Mouse (Mus musculus): ENCODE data around the gene Tas2r107. TPM values are rescaled to one million over a fixed set of nuclear protein-coding genes. Genes with fewer than 3 reads are reported as not detected.
"Not testable (repeated sequence)": the region's sequence is repeated elsewhere in the genome, so short reads cannot be mapped to it uniquely, and the experiment has no call there.

Gene Tas2r107
- not detected for polyA plus RNA-seq (2012; fragmentation: generic; extraction: Trizol)
- long read RNA-seq, experiment 1: 0 reads
- long read RNA-seq, experiment 2: 0 reads

DNA sequence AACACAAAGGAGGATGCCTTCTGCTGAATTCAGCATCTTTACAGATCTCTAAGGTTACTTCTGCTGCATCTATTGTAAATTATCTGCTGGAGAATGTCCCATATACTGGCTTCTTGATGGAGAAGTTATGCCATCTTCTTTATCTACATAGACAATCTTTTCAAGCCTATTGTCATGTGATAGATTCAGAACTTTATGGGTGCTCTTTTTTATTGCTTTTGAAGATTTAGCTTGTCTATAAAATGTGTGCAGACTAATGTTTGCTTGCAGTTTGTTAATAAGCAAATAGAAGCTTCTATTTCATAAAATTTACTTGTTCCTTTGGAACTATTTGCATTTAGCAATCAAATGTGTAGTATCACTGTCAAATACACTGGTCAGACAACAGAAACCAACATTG lies at the start of gene Tas2r107:
Gene Tas2r107, minus strand, starts transcription at position 101 of the 400 bp plus-strand sequence.
- no peak within 1 kb of the TSS for H3K4me3 ChIP-seq (ENCODE audit: insufficient read depth, poor library complexity, severe bottlenecking)
- TF ChIP-seq USF1 (IDR thresholded peaks at IDR 0.05; ENCODE audit: low read depth) (no peak), MYOD1 (IDR thresholded peaks at IDR 0.05; ENCODE audit: control insufficient read depth, insufficient read length, low read depth) (no peak), CTCF (IDR thresholded peaks at IDR 0.05; ENCODE audit: control insufficient read depth, insufficient read depth, insufficient read length) (no peak), FOSL1 (IDR thresholded peaks at IDR 0.05; ENCODE audit: insufficient read depth, low read length, poor library complexity, severe bottlenecking) (no peak), MYOG (IDR thresholded peaks at IDR 0.05; ENCODE audit: control insufficient read depth, extremely low read depth, insufficient read length) (no peak), MAX (IDR thresholded peaks at IDR 0.05) (no peak), CEBPB (IDR thresholded peaks at IDR 0.05; ENCODE audit: low read depth) (no peak)
- H3K36me3 ChIP-seq (ENCODE audit: control insufficient read depth, insufficient read depth): no peaks in the 10 kb centered on the region
- no peaks in the 10 kb centered on the region for H3K79me2 ChIP-seq (ENCODE audit: control insufficient read depth, insufficient read depth)
- H3ac ChIP-seq (ENCODE audit: control insufficient read depth, insufficient read length, low read depth): no peak within 1 kb of the TSS
- no peaks in the 10 kb centered on the region for H3K27me3 ChIP-seq (ENCODE audit: control insufficient read depth, insufficient read depth, insufficient read length)
- no peaks in the 10 kb centered on the region for H3K79me3 ChIP-seq (ENCODE audit: low read depth)

DNA sequence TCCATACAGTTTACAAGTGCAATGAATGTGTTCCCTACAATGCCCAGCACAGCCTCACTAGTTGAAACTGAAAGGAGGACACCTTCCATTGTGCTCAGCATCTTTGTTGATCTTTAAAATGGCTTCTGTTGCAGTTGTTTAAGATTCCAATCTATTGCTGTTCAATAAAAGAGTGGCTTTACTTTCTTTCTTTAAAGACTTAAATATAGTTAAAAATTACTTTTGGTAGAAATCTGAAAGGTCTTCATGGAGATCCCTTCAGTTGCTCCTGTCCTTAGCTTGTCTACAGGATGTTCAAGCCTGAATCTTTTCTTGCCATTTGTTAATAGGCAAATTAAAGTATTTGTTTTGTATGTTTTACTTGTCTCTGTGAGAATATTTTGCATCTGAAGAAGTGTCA lies 30.0 kb upstream of the Tas2r107 start, which contains the start of gene Tas2r114:
Gene Tas2r114, minus strand, starts transcription at position 101 of the 400 bp plus-strand sequence.
- no peaks in the 10 kb centered on the region for H3K79me2 ChIP-seq (ENCODE audit: control insufficient read depth, insufficient read depth)
- no peak for TF ChIP-seq MYOD1 (IDR thresholded peaks at IDR 0.05; ENCODE audit: control insufficient read depth, insufficient read length, low read depth)
- TF ChIP-seq MYOG (IDR thresholded peaks at IDR 0.05; ENCODE audit: control insufficient read depth, extremely low read depth, insufficient read length): no peak
- H3K27me3 ChIP-seq (ENCODE audit: control insufficient read depth, insufficient read depth, insufficient read length): no peaks in the 10 kb centered on the region
- no peaks in the 10 kb centered on the region for H3K79me3 ChIP-seq (ENCODE audit: low read depth)
- no peak within 1 kb of the TSS for H3ac ChIP-seq (ENCODE audit: control insufficient read depth, insufficient read length, low read depth)
- H3K4me3 ChIP-seq (ENCODE audit: insufficient read depth, poor library complexity, severe bottlenecking): no peak within 1 kb of the TSS
- no peaks in the 10 kb centered on the region for H3K36me3 ChIP-seq (ENCODE audit: control insufficient read depth, insufficient read depth)

DNA sequence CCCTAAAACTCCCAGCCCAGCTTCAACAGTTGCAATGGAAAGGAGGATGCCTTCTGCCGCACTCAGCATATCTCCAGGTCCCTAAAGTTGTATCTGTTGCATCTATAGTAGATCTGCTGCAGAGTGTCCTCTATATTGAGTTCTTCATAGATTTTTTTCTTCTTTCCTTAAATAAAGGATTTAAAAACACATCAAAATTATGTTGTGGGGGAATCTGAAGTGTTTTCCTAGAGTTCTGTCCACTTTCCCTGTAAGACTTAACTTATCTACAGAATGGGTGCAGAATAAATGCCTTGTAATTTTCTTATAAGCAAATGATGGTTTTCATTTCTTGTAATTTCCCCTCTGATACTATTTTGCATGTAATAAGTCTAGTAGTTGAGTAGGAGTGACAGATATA lies 27.4 kb upstream of the Tas2r107 start, which contains the start of gene Tas2r105:
Gene Tas2r105, minus strand, starts transcription at position 101 of the 400 bp plus-strand sequence.
- H3ac ChIP-seq (ENCODE audit: control insufficient read depth, insufficient read length, low read depth): no peak within 1 kb of the TSS

DNA sequence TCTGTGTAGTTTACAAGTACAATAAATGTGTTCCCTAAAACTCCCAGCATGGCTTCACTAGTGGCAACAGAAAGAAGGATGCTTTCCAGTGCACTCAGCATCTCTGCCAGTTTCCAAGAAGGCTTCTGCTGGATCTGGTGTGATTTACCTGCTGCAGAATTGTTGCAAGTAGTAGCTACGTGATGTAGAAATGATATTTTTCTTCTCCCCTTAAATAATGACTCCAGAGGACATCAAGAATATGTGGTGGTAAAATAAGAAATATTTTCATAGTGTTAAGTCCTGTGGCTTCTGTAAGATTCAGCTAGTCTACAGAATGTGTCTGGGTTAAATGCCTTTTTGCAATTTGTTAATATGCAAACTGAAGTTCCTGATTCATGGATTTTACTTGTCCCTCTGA lies 25.7 kb upstream of the Tas2r107 start, which contains the start of gene Tas2r104:
Gene Tas2r104, minus strand, starts transcription at position 101 of the 400 bp plus-strand sequence.
- H3K4me3 ChIP-seq (ENCODE audit: insufficient read depth, poor library complexity, severe bottlenecking): no peak within 1 kb of the TSS
- TF ChIP-seq MYOG (IDR thresholded peaks at IDR 0.05; ENCODE audit: control insufficient read depth, extremely low read depth, insufficient read length): no peak
- no peak for TF ChIP-seq CTCF (IDR thresholded peaks at IDR 0.05; ENCODE audit: control insufficient read depth, insufficient read depth, insufficient read length)
- TF ChIP-seq CEBPB (IDR thresholded peaks at IDR 0.05; ENCODE audit: low read depth): no peak
- no peak for TF ChIP-seq MYOD1 (IDR thresholded peaks at IDR 0.05; ENCODE audit: control insufficient read depth, insufficient read length, low read depth)
- H3ac ChIP-seq (ENCODE audit: control insufficient read depth, insufficient read length, low read depth): no peak within 1 kb of the TSS
- no peaks in the 10 kb centered on the region for H3K79me3 ChIP-seq (ENCODE audit: low read depth)
- no peaks in the 10 kb centered on the region for H3K36me3 ChIP-seq (ENCODE audit: control insufficient read depth, insufficient read depth)
- H3K79me2 ChIP-seq (ENCODE audit: control insufficient read depth, insufficient read depth): no peaks in the 10 kb centered on the region
- H3K27me3 ChIP-seq (ENCODE audit: control insufficient read depth, insufficient read depth, insufficient read length): no peaks in the 10 kb centered on the region

More for the DNA sequence above, 27.4 kb upstream of the Tas2r107 start, which contains the start of gene Tas2r105:
- TF ChIP-seq MYOD1 (IDR thresholded peaks at IDR 0.05; ENCODE audit: control insufficient read depth, insufficient read length, low read depth): no peak
- TF ChIP-seq FOSL1 (IDR thresholded peaks at IDR 0.05; ENCODE audit: insufficient read depth, low read length, poor library complexity, severe bottlenecking): no peak
- TF ChIP-seq MAX (IDR thresholded peaks at IDR 0.05): no peak
- TF ChIP-seq CTCF (IDR thresholded peaks at IDR 0.05; ENCODE audit: control insufficient read depth, insufficient read depth, insufficient read length): no peak
- no peak for TF ChIP-seq MYOG (IDR thresholded peaks at IDR 0.05; ENCODE audit: control insufficient read depth, extremely low read depth, insufficient read length)
- no peak for TF ChIP-seq USF1 (IDR thresholded peaks at IDR 0.05; ENCODE audit: low read depth)
- no peak for TF ChIP-seq CEBPB (IDR thresholded peaks at IDR 0.05; ENCODE audit: low read depth)
- Histone ChIP-seq H3K36me3 (ENCODE audit: control insufficient read depth, insufficient read depth) (no peaks in the 10 kb centered on the region), H3K4me3 (ENCODE audit: insufficient read depth, poor library complexity, severe bottlenecking) (no peak within 1 kb of the TSS), H3K79me3 (ENCODE audit: low read depth) (no peaks in the 10 kb centered on the region), H3K79me2 (ENCODE audit: control insufficient read depth, insufficient read depth) (no peaks in the 10 kb centered on the region), H3K27me3 (ENCODE audit: control insufficient read depth, insufficient read depth, insufficient read length) (no peaks in the 10 kb centered on the region)

DNA sequence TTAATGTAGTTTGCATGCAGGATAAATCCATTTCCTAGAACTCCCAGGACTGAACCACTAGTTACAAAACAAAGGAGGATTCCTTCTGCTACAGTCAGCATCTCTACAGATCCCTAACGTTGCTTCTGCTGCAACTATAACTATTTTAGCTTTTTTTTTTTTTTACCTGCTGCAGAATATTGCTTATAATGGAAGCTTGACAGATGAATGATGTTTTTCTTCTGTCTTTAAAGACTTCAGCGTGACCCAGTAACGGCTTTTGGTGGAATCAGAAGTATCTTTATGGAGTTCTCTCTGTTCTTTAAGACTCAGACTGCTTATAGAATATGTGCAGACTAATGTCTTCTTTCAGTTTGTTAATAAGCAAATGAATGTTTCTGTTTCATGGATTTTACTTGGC lies 18.8 kb upstream of the Tas2r107 start, which contains the start of gene Tas2r106:
Gene Tas2r106, minus strand, starts transcription at position 101 of the 400 bp plus-strand sequence.
- no peak within 1 kb of the TSS for H3K4me3 ChIP-seq (ENCODE audit: insufficient read depth, poor library complexity, severe bottlenecking)
- H3K36me3 ChIP-seq (ENCODE audit: control insufficient read depth, insufficient read depth): no peaks in the 10 kb centered on the region
- no peak for TF ChIP-seq MAX (IDR thresholded peaks at IDR 0.05)
- no peak for TF ChIP-seq USF1 (IDR thresholded peaks at IDR 0.05; ENCODE audit: low read depth)
- TF ChIP-seq CEBPB (IDR thresholded peaks at IDR 0.05; ENCODE audit: low read depth): no peak
- TF ChIP-seq MYOG (IDR thresholded peaks at IDR 0.05; ENCODE audit: control insufficient read depth, extremely low read depth, insufficient read length): no peak
- TF ChIP-seq FOSL1 (IDR thresholded peaks at IDR 0.05; ENCODE audit: insufficient read depth, low read length, poor library complexity, severe bottlenecking): no peak

DNA sequence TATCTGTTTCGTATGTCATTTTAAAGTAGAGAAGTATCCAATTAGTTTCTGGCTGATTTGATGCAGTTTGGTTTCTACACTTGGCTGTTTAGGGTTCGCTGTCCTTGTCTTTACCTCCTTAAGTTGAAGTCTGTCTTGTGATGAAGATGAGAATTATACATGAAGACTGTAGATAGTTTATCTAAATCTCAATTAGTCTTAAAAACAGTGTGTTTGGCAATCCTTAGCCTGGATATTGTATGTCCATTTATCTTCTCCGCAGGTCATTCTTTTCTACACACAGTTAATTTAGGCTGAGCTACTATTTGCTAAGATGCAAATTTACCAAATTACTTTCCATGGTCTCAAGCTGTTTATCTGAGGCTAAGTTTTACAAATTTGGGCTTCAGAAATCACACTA lies 29.1 kb downstream of the Tas2r107 start, which contains the start of gene Tas2r130:
Gene Tas2r130, minus strand, starts transcription at position 101 of the 400 bp plus-strand sequence.
- H3K4me3 ChIP-seq (ENCODE audit: insufficient read depth, poor library complexity, severe bottlenecking): no peak within 1 kb of the TSS
- no peak within 1 kb of the TSS for H3ac ChIP-seq (ENCODE audit: control insufficient read depth, insufficient read length, low read depth)
- TF ChIP-seq MYOG (IDR thresholded peaks at IDR 0.05; ENCODE audit: control insufficient read depth, extremely low read depth, insufficient read length) (no peak), FOSL1 (IDR thresholded peaks at IDR 0.05; ENCODE audit: insufficient read depth, low read length, poor library complexity, severe bottlenecking) (no peak), MAX (IDR thresholded peaks at IDR 0.05) (no peak), CEBPB (IDR thresholded peaks at IDR 0.05; ENCODE audit: low read depth) (no peak), MYOD1 (IDR thresholded peaks at IDR 0.05; ENCODE audit: control insufficient read depth, insufficient read length, low read depth) (no peak), CTCF (IDR thresholded peaks at IDR 0.05; ENCODE audit: control insufficient read depth, insufficient read depth, insufficient read length) (no peak), USF1 (IDR thresholded peaks at IDR 0.05; ENCODE audit: low read depth) (no peak)
- no peaks in the 10 kb centered on the region for H3K79me2 ChIP-seq (ENCODE audit: control insufficient read depth, insufficient read depth)
- H3K36me3 ChIP-seq (ENCODE audit: control insufficient read depth, insufficient read depth): no peaks in the 10 kb centered on the region
- H3K79me3 ChIP-seq (ENCODE audit: low read depth): no peaks in the 10 kb centered on the region
- H3K27me3 ChIP-seq (ENCODE audit: control insufficient read depth, insufficient read depth, insufficient read length): no peaks in the 10 kb centered on the region

More for the DNA sequence above, 18.8 kb upstream of the Tas2r107 start, which contains the start of gene Tas2r106:
- H3ac ChIP-seq (ENCODE audit: control insufficient read depth, insufficient read length, low read depth): no peak within 1 kb of the TSS
- H3K27me3 ChIP-seq (ENCODE audit: control insufficient read depth, insufficient read depth, insufficient read length): no peaks in the 10 kb centered on the region
- H3K79me3 ChIP-seq (ENCODE audit: low read depth): no peaks in the 10 kb centered on the region
- H3K79me2 ChIP-seq (ENCODE audit: control insufficient read depth, insufficient read depth): no peaks in the 10 kb centered on the region

DNA sequence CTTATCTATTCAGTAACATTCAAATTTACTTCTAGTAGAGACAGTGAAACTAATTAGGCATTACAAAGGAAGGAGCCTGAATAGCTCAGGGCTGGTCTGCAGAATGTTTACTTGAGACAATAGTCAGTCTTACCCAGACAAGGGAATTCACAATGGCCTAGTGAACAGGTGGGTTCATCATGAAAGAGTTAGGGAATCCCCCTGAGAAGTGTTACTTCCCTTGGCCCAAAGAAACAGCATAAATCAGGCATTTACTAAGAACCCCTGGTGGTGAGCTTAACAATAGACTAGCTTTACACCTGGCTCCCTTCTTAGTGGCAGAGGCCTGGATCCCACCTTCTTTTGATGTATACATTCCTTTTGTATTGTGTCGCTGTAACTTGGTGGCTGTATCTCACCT lies 50.0 kb downstream of the Tas2r107 start:
- H3K79me3 ChIP-seq (ENCODE audit: low read depth); H3K36me3 ChIP-seq (ENCODE audit: control insufficient read depth, insufficient read depth); H3K27me3 ChIP-seq (ENCODE audit: control insufficient read depth, insufficient read depth, insufficient read length); H3K4me3 ChIP-seq (ENCODE audit: insufficient read depth, poor library complexity, severe bottlenecking); H3K79me2 ChIP-seq (ENCODE audit: control insufficient read depth, insufficient read depth); H3ac ChIP-seq (ENCODE audit: control insufficient read depth, insufficient read length, low read depth): not testable (repeated sequence)

Data from C2C12 (cell line).